In the genomic region with DNA sequence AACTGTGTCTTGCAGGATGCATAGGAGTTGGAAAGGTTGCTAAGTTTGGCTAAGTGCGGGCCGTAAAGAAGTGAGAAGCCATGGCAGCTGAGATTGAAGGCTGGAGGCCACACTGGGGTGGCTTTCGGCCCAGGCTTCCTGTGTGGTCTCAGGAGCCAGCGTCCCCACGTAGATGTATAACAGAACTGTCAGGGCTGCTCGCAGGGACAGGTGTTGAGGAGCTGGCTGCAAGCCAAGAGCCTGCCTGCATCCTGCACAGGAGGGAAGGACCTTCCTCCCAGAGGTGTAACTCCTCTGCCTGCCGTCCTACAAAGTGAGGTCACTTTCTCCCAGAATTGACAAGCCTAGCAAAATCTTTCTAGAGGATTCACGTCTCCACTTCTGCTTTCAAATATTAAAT, we compare ENCODE assay signal across 10 mouse cellular contexts. TPM values are rescaled to one million over a fixed set of nuclear protein-coding genes. Genes with fewer than 3 reads are reported as not detected.
DNase-seq lines count a peak whose midpoint lies in the region; ATAC-seq and TF ChIP-seq lines count a peak whose summit lies in the region.
"Had no signal": no experiment of that assay in that cellular context is flagged by ENCODE, and none has a peak within 500 bp of the region (broad histone marks: within the 10 kb centered on the region; RNA-seq: fewer than 3 reads in every experiment).

No protein-coding gene starts in this region.

- WGBS in kidney, embryonic 16.5 days, result 28% methylated on average over 8 of the region's 8 CpGs
- 36% methylated on average over 8 of the region's 8 CpGs for WGBS in kidney, embryonic 14.5 days
- 21% methylated on average over 8 of the region's 8 CpGs for WGBS in stomach, embryonic 15.5 days
- 23% methylated on average over 8 of the region's 8 CpGs for WGBS in stomach, postnatal 0 days

- H3K9me3 ChIP-seq in kidney, embryonic 16.5 days (ENCODE audit: low read length), result no peaks in the 10 kb centered on the region
- no peaks in the 10 kb centered on the region for H3K9me3 ChIP-seq in kidney, embryonic 14.5 days (ENCODE audit: control insufficient read depth, low read length)
- no peaks in the 10 kb centered on the region for H3K9me3 ChIP-seq in stomach, embryonic 15.5 days
- H3K9me3 ChIP-seq in stomach, postnatal 0 days (ENCODE audit: control insufficient read depth, low read length), result no peaks in the 10 kb centered on the region
- no peaks in the 10 kb centered on the region for H3K9me3 ChIP-seq in megakaryocyte, embryonic 14.5 days
- H3K9me3 ChIP-seq: midbrain, embryonic 13.5 days had no signal

- no peak for TF ChIP-seq EP300 in stomach, postnatal 0 days (optimal IDR thresholded peaks at IDR 0.05)

- no peak overlapping the region for H3K27ac ChIP-seq in kidney, embryonic 16.5 days (ENCODE audit: low read length)
- H3K27ac ChIP-seq in kidney, embryonic 14.5 days (ENCODE audit: low read depth, low read length), result no peak overlapping the region
- no peak overlapping the region for H3K27ac ChIP-seq in stomach, embryonic 15.5 days
- no peak overlapping the region for H3K27ac ChIP-seq in stomach, postnatal 0 days (replicated peaks)
- H3K27ac ChIP-seq: midbrain, embryonic 13.5 days had no signal

- peak; percentile 35; the same call in 1 of the 2 replicates for ATAC-seq in kidney, embryonic 16.5 days (ENCODE audit: low FRiP score, low TSS enrichment)
- ATAC-seq in kidney, embryonic 14.5 days (ENCODE audit: low FRiP score, low TSS enrichment), result no peak
- 0 out of 2 replicates have a peak, but pooled peaks have one; percentile 28 for ATAC-seq in stomach, embryonic 15.5 days (ENCODE audit: insufficient read depth, low FRiP score, low read depth)
- no peak for ATAC-seq in stomach, postnatal 0 days (ENCODE audit: low FRiP score, low TSS enrichment)
- ATAC-seq: midbrain, embryonic 13.5 days had no signal

- no peak for TF ChIP-seq CTCF in stomach, postnatal 0 days (IDR thresholded peaks at IDR 0.05; ENCODE audit: low read depth)

- no peak overlapping the region for H3K4me2 ChIP-seq in kidney, embryonic 16.5 days (replicated peaks; ENCODE audit: low read depth, low read length)
- no peak overlapping the region for H3K4me2 ChIP-seq in kidney, embryonic 14.5 days (replicated peaks; ENCODE audit: low read depth, low read length)
- no peak overlapping the region for H3K4me2 ChIP-seq in stomach, embryonic 15.5 days
- H3K4me2 ChIP-seq in stomach, postnatal 0 days (replicated peaks; ENCODE audit: low read depth), result no peak overlapping the region
- H3K4me2 ChIP-seq: midbrain, embryonic 13.5 days had no signal

- H3K36me3 ChIP-seq in kidney, embryonic 16.5 days (ENCODE audit: insufficient read depth, low read length), result 0 out of 2 replicates have a peak, but pooled peaks cover 3% of the 10 kb centered on the region
- H3K36me3 ChIP-seq in kidney, embryonic 14.5 days (ENCODE audit: control insufficient read depth, insufficient read depth, low read length), result no peaks in the 10 kb centered on the region
- no peaks in the 10 kb centered on the region for H3K36me3 ChIP-seq in stomach, embryonic 15.5 days
- no peaks in the 10 kb centered on the region for H3K36me3 ChIP-seq in stomach, postnatal 0 days (ENCODE audit: control insufficient read depth, insufficient read depth, low read length)
- peaks cover 91% of the 10 kb centered on the region for H3K36me3 ChIP-seq in megakaryocyte, embryonic 14.5 days (replicated peaks; ENCODE audit: low read length)
- H3K36me3 ChIP-seq: midbrain, embryonic 13.5 days had no signal

- no peaks in the 10 kb centered on the region for H3K27me3 ChIP-seq in kidney, embryonic 16.5 days (ENCODE audit: insufficient read depth, low read length)
- H3K27me3 ChIP-seq in kidney, embryonic 14.5 days (ENCODE audit: control insufficient read depth, insufficient read depth, low read length), result no peaks in the 10 kb centered on the region
- H3K27me3 ChIP-seq in stomach, embryonic 15.5 days (replicated peaks), result no peaks in the 10 kb centered on the region
- H3K27me3 ChIP-seq in stomach, postnatal 0 days (ENCODE audit: control insufficient read depth, insufficient read depth, low read length), result no peaks in the 10 kb centered on the region
- H3K27me3 ChIP-seq in megakaryocyte, embryonic 14.5 days (replicated peaks), result no peaks in the 10 kb centered on the region
- H3K27me3 ChIP-seq: midbrain, embryonic 13.5 days had no signal

- DNase-seq in stomach, postnatal 0 days (ENCODE audit: low spot score), result no peak
- peak; percentile 67 for DNase-seq in yolk sac, embryonic 10.5 days (ENCODE audit: low spot score)
- no peak for DNase-seq in ovary, postnatal 10 days (ENCODE audit: low spot score)
- DNase-seq in adrenal gland, adult (ENCODE audit: inconsistent age in 2 of 2, low spot score in 1 of 2), result no peak

- no peak overlapping the region for H3K4me3 ChIP-seq in kidney, embryonic 16.5 days (ENCODE audit: low read length)
- no peak overlapping the region for H3K4me3 ChIP-seq in kidney, embryonic 14.5 days (ENCODE audit: low read length)
- no peak overlapping the region for H3K4me3 ChIP-seq in stomach, embryonic 15.5 days (replicated peaks)
- H3K4me3 ChIP-seq in stomach, postnatal 0 days (ENCODE audit: low read depth, low read length), result no peak overlapping the region
- H3K4me3 ChIP-seq in megakaryocyte, embryonic 14.5 days (replicated peaks), result peak overlapping the region; percentile 28
- H3K4me3 ChIP-seq: midbrain, embryonic 13.5 days had no signal

- no peak overlapping the region for H3K9ac ChIP-seq in kidney, embryonic 16.5 days (replicated peaks; ENCODE audit: low read length)
- no peak overlapping the region for H3K9ac ChIP-seq in kidney, embryonic 14.5 days (ENCODE audit: low read depth, low read length)
- H3K9ac ChIP-seq in stomach, embryonic 15.5 days, result no peak overlapping the region
- no peak overlapping the region for H3K9ac ChIP-seq in stomach, postnatal 0 days (ENCODE audit: low read length)
- H3K9ac ChIP-seq: midbrain, embryonic 13.5 days had no signal

- peaks cover 8% of the 10 kb centered on the region for H3K4me1 ChIP-seq in kidney, embryonic 16.5 days (ENCODE audit: insufficient read depth, low read length)
- peaks cover 9% of the 10 kb centered on the region; the same call in 1 of the 2 replicates for H3K4me1 ChIP-seq in kidney, embryonic 14.5 days (ENCODE audit: control insufficient read depth, insufficient read depth, low read length)
- H3K4me1 ChIP-seq in stomach, embryonic 15.5 days, result peaks cover 12% of the 10 kb centered on the region
- no peaks in the 10 kb centered on the region for H3K4me1 ChIP-seq in stomach, postnatal 0 days (replicated peaks; ENCODE audit: control insufficient read depth, insufficient read depth)
- peaks cover 91% of the 10 kb centered on the region for H3K4me1 ChIP-seq in megakaryocyte, embryonic 14.5 days

RNA-seq across cellular contexts. Expression of gene Stk10, which starts 25.6 kb away (rescaled TPM):
- 5.6 and 6.5 TPM in 2 replicates for polyA plus RNA-seq in kidney, embryonic 16.5 days (2015; fragmentation: Nextera tagmentation; extraction: Ambion mirVana)
- polyA plus RNA-seq in kidney, embryonic 14.5 days (2014; fragmentation: Nextera tagmentation; extraction: Ambion mirVana), result 3.5 TPM in 2 replicates
- polyA plus RNA-seq in stomach, embryonic 15.5 days (2015; fragmentation: Nextera tagmentation; extraction: Ambion mirVana), result 3.8 TPM in 2 replicates
- polyA plus RNA-seq in stomach, postnatal 0 days (2015; fragmentation: Nextera tagmentation; extraction: Ambion mirVana), result 1.1 and 1.6 TPM in 2 replicates
- 21.6 and 28.3 TPM in 2 replicates for polyA plus RNA-seq in megakaryocyte, embryonic 14.5 days (2012; ENCODE audit: insufficient read depth, low replicate concordance)

RNA-seq across cellular contexts. Expression of gene Efcab9, which starts 26.8 kb away (rescaled TPM):
- polyA plus RNA-seq in kidney, embryonic 16.5 days (2015; fragmentation: Nextera tagmentation; extraction: Ambion mirVana), result 0.47 and 0.68 TPM in 2 replicates
- polyA plus RNA-seq in kidney, embryonic 14.5 days (2014; fragmentation: Nextera tagmentation; extraction: Ambion mirVana), result 0.43 and 0.46 TPM in 2 replicates
- 0.53 and 1.1 TPM in 2 replicates for polyA plus RNA-seq in stomach, embryonic 15.5 days (2015; fragmentation: Nextera tagmentation; extraction: Ambion mirVana)
- 0.16 and 0.52 TPM in 2 replicates for polyA plus RNA-seq in stomach, postnatal 0 days (2015; fragmentation: Nextera tagmentation; extraction: Ambion mirVana)
- polyA plus RNA-seq in megakaryocyte, embryonic 14.5 days (2012; ENCODE audit: insufficient read depth, low replicate concordance), result 0.38 TPM in 1 of 2 replicates, not detected in the other
- polyA plus RNA-seq: liver, adult 2 months had no signal

Comparison
In these comparisons a context has a peak if more than half of its experiments do, and no peak if none do; other contexts are left out.
1. ATAC-seq: peak in kidney, embryonic 16.5 days (single experiment) and stomach, embryonic 15.5 days (single experiment); none in kidney, embryonic 14.5 days (single experiment) and stomach, postnatal 0 days (single experiment).